Mouse (Mus musculus): ENCODE measurements around the gene Sfxn4.

DNA sequence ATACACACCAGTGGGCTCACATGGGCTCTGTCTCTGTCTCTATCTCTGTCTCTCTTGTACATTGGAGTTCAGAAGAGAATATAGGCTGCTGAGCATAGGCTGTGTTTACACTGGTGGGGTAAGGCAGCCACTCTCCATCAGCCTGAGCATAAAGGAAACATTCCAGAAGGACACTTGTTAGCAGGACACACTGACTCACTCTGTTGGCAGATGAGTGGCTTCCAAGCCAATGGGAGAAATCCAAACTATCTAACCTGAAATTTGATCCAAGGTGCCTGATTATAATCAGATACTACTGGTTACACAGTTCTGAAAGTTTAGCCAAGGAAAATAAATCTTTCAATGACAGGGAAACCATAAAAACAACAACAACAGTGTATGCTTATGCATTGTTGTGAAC is 15.5 kb downstream of the Sfxn4 start:
- no peak for TF ChIP-seq E2F4 (IDR thresholded peaks at IDR 0.05; ENCODE audit: insufficient read depth)
- TF ChIP-seq POLR2A (IDR thresholded peaks at IDR 0.05; ENCODE audit: insufficient read length, low read depth), result no peak
- TF ChIP-seq MYOD1 (IDR thresholded peaks at IDR 0.05; ENCODE audit: control insufficient read depth in 1 of 3, insufficient read length in 2 of 3, low read depth in 2 of 3), result no peak
- no peak for TF ChIP-seq MYOG (IDR thresholded peaks at IDR 0.05; ENCODE audit: control insufficient read depth in 1 of 3, insufficient read depth in 1 of 3, insufficient read length in 2 of 3, low read depth in 2 of 3)
- no peak for TF ChIP-seq REST (IDR thresholded peaks at IDR 0.05; ENCODE audit: insufficient read depth, insufficient read length)
- no peak for TF ChIP-seq TCF12 (IDR thresholded peaks at IDR 0.05; ENCODE audit: insufficient read depth, poor library complexity, severe bottlenecking)
